Mouse (Mus musculus) G1E (cell line): ENCODE results near the gene Ppp2r1b. TPM values are rescaled to one million over a fixed set of nuclear protein-coding genes. Genes with fewer than 3 reads are reported as not detected.

Source experiments
- ATAC-seq: 2 replicates; pipeline ENCODE4 v1.8.0; 2016; ENCODE audit warnings: mild to moderate bottlenecking; ENCODE audit not compliant: insufficient number of reproducible peaks, poor library complexity, low FRiP score, severe bottlenecking; ENCODE audit errors: extremely low read depth
- DNase-seq: peaks from one replicate; pipeline ENCODE4 v3.0.0; 2012; ENCODE audit warnings: low spot score
- H3K27me3 ChIP-seq: 2 replicates; pipeline ENCODE4 v1.6.1; 2012; ENCODE audit warnings: mild to moderate bottlenecking, low read length, inconsistent platforms; ENCODE audit not compliant: insufficient read depth
- H3K36me3 ChIP-seq: replicated peaks from 2 replicates; pipeline ENCODE3; 2012; ENCODE audit warnings: mild to moderate bottlenecking, inconsistent platforms
- H3K4me1 ChIP-seq: 2 replicates; pipeline ENCODE4 v1.6.1; 2012; ENCODE audit warnings: low read depth, low read length, inconsistent platforms, mixed read lengths; ENCODE audit not compliant: insufficient read depth
- H3K4me3 ChIP-seq: 2 replicates; pipeline ENCODE4 v1.5.1; 2012; ENCODE audit warnings: low read depth, mild to moderate bottlenecking, inconsistent platforms, low read length, moderate library complexity, mixed read lengths
- H3K9me3 ChIP-seq: replicated peaks from 2 replicates; pipeline ENCODE4 v1.6.1; 2012; ENCODE audit warnings: inconsistent platforms
- CTCF ChIP-seq: IDR thresholded peaks from 2 replicates; pipeline ENCODE4 v1.5.1; 2012; ENCODE audit warnings: low read depth, low read length, inconsistent platforms, mixed read lengths
- GATA1 ChIP-seq: IDR thresholded peaks from 2 replicates; pipeline ENCODE4 v1.6.1; 2012; ENCODE audit warnings: borderline replicate concordance, low read length, inconsistent platforms, mixed read lengths
- GATA2 ChIP-seq: IDR thresholded peaks from 2 replicates; pipeline ENCODE4 v1.6.1; 2012; ENCODE audit warnings: low read depth, low read length, inconsistent platforms, borderline replicate concordance
- POLR2AphosphoS5 ChIP-seq: IDR thresholded peaks from 2 replicates; pipeline ENCODE4 v1.6.1; 2012; ENCODE audit warnings: low read depth, low read length, inconsistent platforms; ENCODE audit not compliant: insufficient replicate concordance
- TAL1 ChIP-seq: conservative IDR thresholded peaks from 2 replicates; pipeline ENCODE4 v1.6.1; 2012; ENCODE audit warnings: low read depth, low read length, inconsistent platforms, mixed read lengths
- polyA plus RNA-seq: library from polyadenylated mRNA; stranded (reverse); fragments of >175 nt; gene quantifications from 2 replicates; pipeline ENCODE4 v1.2.3, GENCODE M21; 2012
- total RNA-seq, 2 experiments: library from RNA; stranded (forward) in 1 of 2; stranded (reverse) in 1 of 2; fragments of 200-1000 nt in 1 of 2; fragments of >200 nt in 1 of 2; fragmentation: Nextera tagmentation in 1 of 2; gene quantifications; 2 replicates each; pipeline ENCODE4 v1.2.3; 2014 to 2017

Ppp2r1b gene
- total and polyA plus RNA-seq, 3 experiments: 21.3 to 93.0 (median 68.7) TPM

DNA sequence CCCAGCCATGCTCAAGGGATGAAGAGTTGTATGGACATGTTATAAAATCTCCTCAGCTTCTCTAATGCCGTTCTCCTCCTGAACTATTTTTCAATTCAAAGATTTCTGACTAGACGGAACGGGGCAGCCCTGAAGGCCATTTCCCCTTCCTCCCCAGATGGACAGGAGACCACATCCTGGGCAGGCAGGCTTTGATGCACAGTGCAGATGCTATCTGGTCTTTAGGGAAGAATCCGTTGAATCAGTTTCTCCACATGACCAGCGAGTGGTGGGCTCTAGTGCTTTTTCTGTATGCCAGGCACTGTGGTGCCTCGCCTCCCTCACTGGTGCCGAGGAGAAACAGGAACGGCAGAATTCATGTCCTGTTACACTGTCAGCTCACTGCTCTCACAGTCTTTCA is 11.3 kb upstream of the Ppp2r1b start:
- H3K36me3 ChIP-seq: peaks cover 82% of the 10 kb centered on the region
- no peak for DNase-seq
- peaks cover 13% of the 10 kb centered on the region; the same call in 1 of the 2 replicates for H3K4me1 ChIP-seq
- no peak for ATAC-seq
- no peaks in the 10 kb centered on the region for H3K27me3 ChIP-seq
- no peak overlapping the region for H3K4me3 ChIP-seq
- TF ChIP-seq CTCF (no peak), POLR2AphosphoS5 (no peak), GATA2 (no peak), GATA1 (no peak), TAL1 (no peak)
- H3K9me3 ChIP-seq: peaks cover 6% of the 10 kb centered on the region

DNA sequence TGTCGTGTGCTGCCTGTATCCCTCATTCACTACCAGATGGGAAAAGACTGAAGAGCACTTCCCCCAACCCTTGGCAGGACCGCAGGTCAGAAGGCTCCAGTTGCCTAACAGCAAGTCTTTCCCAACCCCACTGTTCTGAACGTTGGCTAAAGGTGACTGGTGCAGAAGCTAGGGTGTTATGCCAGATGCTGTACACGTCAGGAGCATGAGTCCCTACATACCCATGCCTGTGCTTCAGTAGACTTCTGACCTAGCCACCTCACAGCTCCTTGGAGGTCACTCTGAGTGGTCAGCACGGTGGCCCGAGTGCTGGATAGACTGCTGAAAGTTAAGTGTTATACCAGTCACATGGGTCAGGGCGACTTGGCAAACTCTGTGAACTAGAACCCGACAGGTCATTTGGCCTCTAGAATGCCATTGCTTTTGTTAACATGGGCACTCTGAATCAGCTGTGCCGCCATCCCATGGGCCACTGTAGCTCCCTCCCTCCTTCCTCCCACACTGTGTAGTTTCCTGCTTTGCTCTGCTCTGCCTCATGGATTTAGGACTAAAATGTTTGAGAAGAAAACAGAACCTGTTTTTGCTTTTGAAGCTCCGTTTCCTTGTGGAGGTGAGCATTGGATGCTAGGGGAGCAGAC is 9.9 kb upstream of the Ppp2r1b start:
- TF ChIP-seq TAL1: no peak
- no peak for TF ChIP-seq POLR2AphosphoS5
- TF ChIP-seq GATA1: no peak
- TF ChIP-seq GATA2: no peak
- TF ChIP-seq CTCF: no peak
- Histone ChIP-seq H3K4me3 (no peak overlapping the region), H3K9me3 (peaks cover 2% of the 10 kb centered on the region), H3K27me3 (no peaks in the 10 kb centered on the region), H3K4me1 (peaks cover 13% of the 10 kb centered on the region; the same call in 1 of the 2 replicates), H3K36me3 (peaks cover 83% of the 10 kb centered on the region)
- DNase-seq (no peak), ATAC-seq (no peak)

DNA sequence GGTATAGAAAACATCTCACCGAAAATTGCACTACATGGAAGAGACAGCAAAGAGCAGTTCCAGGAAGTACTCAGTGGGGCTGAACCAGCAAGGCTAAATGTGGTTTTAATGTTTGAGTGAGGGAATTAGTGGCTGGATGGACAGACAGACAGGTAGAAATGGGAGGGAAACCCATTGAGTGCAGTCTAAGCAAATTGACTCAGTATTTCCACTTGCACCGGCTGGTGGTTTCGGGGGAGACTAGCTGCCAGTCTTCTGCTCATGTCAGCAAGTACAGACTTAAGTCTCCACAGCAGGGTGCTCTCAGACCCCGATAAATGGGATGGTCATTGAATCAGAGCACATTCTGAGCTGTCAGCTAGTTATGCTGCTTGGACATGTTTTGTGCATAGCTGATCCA is 9.0 kb upstream of the Ppp2r1b start:
- H3K36me3 ChIP-seq: peaks cover 80% of the 10 kb centered on the region
- peaks cover 17% of the 10 kb centered on the region for H3K4me1 ChIP-seq
- H3K9me3 ChIP-seq: no peaks in the 10 kb centered on the region
- DNase-seq: no peak
- ATAC-seq: no peak
- no peaks in the 10 kb centered on the region for H3K27me3 ChIP-seq
- no peak for TF ChIP-seq TAL1
- TF ChIP-seq CTCF: no peak
- TF ChIP-seq GATA1: no peak
- no peak for TF ChIP-seq GATA2
- TF ChIP-seq POLR2AphosphoS5: no peak
- H3K4me3 ChIP-seq: no peak overlapping the region

DNA sequence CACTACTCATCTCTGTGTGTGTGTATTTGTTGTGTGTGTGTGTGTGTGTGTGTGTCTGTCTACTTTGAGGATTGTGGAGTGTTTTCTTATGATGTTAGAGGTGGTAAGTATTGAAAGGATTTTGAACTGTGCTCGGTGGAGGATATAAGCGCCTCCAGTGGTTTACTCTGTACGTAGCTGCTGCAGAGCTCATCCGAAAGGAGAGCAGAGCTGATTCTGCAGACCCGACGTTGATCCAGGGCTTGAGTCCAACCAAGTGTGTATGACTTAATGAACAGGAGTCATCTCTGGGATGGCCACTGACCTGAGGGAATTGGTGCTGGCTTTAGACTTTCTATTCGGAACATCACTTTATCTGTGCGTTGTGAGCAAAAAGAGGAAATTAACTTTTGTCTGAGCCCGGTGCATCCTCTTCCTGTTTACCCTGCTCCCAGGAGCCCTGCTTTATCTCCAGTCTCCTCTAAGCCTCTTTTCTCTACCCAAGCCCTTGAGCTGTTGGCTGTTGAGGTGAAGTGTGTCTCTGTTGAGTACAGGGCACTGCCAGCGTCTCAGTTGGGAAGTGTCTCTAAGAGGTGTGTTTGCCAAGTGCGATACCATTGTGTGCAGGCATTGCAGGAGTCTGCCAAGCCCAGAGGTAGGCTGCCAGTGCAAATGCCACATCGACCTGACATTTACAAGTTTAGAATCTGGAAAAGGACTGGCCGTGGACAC is 3.9 kb upstream of the Ppp2r1b start:
- DNase-seq (no peak), ATAC-seq (no peak)
- H3K27me3 ChIP-seq: no peaks in the 10 kb centered on the region
- H3K4me1 ChIP-seq: peaks cover 10% of the 10 kb centered on the region
- no peak overlapping the region for H3K4me3 ChIP-seq
- H3K36me3 ChIP-seq: peaks cover 78% of the 10 kb centered on the region
- no peak for TF ChIP-seq POLR2AphosphoS5
- no peak for TF ChIP-seq GATA2
- TF ChIP-seq TAL1: no peak
- no peak for TF ChIP-seq GATA1
- TF ChIP-seq CTCF: no peak
- no peaks in the 10 kb centered on the region for H3K9me3 ChIP-seq

DNA sequence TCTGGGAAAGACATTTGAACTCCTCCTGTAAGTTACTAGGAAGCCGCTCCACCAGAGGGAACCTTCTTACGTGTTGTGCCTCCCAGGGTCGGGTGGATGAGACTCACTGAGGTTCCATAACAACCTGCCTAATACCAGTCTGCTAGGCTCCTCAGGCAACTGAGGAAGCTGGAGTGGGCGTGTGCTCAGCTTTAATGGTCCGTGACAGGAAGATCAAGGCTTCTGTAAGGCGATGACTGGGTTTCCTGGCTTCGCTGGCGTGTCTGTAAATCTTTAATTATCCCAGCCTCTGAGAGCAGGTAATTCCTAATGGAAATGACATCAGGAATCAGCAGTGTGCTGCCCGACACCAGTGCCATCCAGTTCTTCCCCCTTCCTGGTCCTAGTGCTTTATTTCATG is 446 bp downstream of the Ppp2r1b start:
- H3K36me3 ChIP-seq: peaks cover 54% of the 10 kb centered on the region
- H3K27me3 ChIP-seq: no peaks in the 10 kb centered on the region
- no peaks in the 10 kb centered on the region for H3K9me3 ChIP-seq
- DNase-seq (no peak), ATAC-seq (no peak)
- peaks cover 27% of the 10 kb centered on the region for H3K4me1 ChIP-seq
- H3K4me3 ChIP-seq: no peak overlapping the region
- TF ChIP-seq POLR2AphosphoS5 (no peak), GATA2 (no peak), TAL1 (no peak), CTCF (no peak), GATA1 (no peak)

DNA sequence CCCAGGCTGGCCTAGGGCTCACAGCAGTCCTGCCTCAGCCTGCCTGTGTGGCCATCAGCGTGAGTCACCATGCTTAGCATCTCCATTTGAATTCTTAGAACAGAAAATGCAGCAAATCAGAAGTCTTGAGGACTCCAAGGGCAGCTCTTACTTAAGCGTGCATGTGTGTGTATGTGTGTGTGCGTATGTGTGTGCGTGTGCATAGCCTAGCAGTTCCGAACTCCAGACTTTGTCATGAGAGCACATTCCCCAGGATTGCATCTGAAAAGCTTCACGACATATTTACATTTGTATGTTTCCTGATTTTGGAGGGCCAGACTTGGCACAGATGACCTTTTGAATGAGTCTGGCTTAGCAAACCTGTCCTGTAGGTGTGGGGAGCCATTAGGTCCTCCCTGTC is 2.0 kb downstream of the Ppp2r1b start:
- H3K36me3 ChIP-seq: peaks cover 41% of the 10 kb centered on the region
- H3K4me1 ChIP-seq: peaks cover 33% of the 10 kb centered on the region
- no peak for ATAC-seq
- H3K4me3 ChIP-seq: no peak overlapping the region
- TF ChIP-seq GATA1 (no peak), TAL1 (no peak), GATA2 (no peak), CTCF (no peak), POLR2AphosphoS5 (no peak)
- H3K9me3 ChIP-seq: no peaks in the 10 kb centered on the region
- DNase-seq: no peak
- H3K27me3 ChIP-seq: no peaks in the 10 kb centered on the region
